Mouse (Mus musculus) kidney, adult 2 months (tissue): ENCODE results near the gene Pcdh7.

Source experiments
- CTCF ChIP-seq: fragments of 200-500 bp; conservative IDR thresholded peaks from 2 replicates; pipeline ENCODE4 v1.5.1; 2011; ENCODE audit warnings: low read depth, mild to moderate bottlenecking, control low read depth, low read length, moderate library complexity, mixed read lengths; ENCODE audit not compliant: insufficient read depth, insufficient read length
- POLR2A ChIP-seq: fragments of 200-500 bp; IDR thresholded peaks from one replicate; pipeline ENCODE4 v1.6.1; 2011; ENCODE audit warnings: low read depth, low read length, control low read depth

DNA sequence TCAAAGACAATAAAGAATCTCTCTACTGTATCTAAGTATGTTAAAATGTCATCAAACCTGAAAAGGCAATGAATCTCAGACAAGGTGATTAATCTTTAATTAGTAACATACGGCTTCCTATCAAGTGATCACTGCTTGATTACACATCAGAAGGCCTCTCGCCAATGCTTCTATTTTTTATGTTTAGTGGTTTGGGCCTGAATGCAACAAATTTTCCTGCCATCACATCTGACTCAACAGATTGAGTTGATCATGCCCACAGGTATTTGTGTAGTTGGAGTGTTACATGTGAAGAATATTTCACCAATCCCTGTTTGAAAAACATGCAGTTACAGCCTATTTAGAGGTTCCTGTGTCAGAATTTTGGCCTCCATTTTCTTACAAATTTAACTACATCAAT is 225.8 kb downstream of the Pcdh7 start:
- TF ChIP-seq CTCF (no peak), POLR2A (no peak)
